Mouse (Mus musculus): Measurements from ENCODE around the gene Tppp3.

DNA sequence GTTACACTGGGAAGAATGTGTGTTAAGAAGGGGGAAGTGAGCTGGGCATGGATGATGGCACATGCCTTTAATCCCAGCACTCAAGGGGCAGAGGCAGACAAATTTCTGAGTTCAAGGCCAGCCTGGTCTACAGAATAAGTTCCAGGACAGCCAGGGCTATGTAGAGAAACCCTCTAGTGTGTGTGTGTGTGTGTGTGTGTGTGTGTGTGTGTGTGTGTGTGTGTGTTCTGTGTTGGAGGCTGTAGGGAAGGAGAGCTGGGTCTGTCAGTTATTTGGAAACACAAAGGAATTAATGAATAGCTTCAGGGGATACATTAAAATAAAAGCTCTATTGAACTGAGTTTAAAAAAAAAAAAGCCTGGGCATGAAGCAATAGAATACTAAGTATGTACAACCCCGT, 20.3 kb downstream of the Tppp3 start:
- TF ChIP-seq POLR2A (IDR thresholded peaks at IDR 0.05; ENCODE audit: insufficient read depth, low read length) (no peak), CTCF (IDR thresholded peaks at IDR 0.05; ENCODE audit: low read depth, low read length) (no peak), EP300 (IDR thresholded peaks at IDR 0.05; ENCODE audit: insufficient read depth, low read depth, low read length) (no peak)
